Mouse (Mus musculus) cerebellum, adult 2 months (tissue): Measurements from ENCODE around the gene Fam163b.

Experiments
- CTCF ChIP-seq: fragments of 200-500 bp; IDR thresholded peaks from 2 replicates; pipeline ENCODE4 v1.5.1; 2011; ENCODE audit warnings: low read depth, mild to moderate bottlenecking, control low read depth, low read length, moderate library complexity, borderline replicate concordance; ENCODE audit not compliant: insufficient read depth
- POLR2A ChIP-seq: fragments of 200-500 bp; IDR thresholded peaks from 2 replicates; pipeline ENCODE4 v1.6.1; 2011; ENCODE audit warnings: low read length, control low read depth, borderline replicate concordance; ENCODE audit not compliant: insufficient read depth

GRCm38 (mm10) chr2:27189994-27190393 is 47.7 kb upstream of the Fam163b start:
- TF ChIP-seq POLR2A (no peak), CTCF (no peak)
